Comparison of ENCODE assay signal across 8 mouse cellular contexts in the genomic region with DNA sequence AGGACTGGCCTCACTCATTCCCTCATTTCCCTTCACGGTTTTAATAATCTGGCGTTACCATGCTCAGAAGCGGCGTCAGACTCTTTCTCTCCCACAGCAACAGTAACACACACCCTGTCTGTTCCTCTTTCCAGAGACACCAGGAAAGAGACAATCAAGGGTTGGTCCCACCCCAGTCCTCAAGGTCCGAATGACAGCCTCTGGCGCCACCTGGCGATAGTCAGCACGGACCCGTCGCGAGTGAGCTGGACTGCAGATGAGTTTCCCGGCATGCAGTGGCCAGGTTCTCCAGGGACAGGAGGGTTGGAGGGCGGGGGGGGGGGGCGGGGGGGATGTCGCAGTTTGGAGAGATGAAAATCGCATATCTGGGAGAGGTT. TPM values are rescaled to one million over a fixed set of nuclear protein-coding genes. Genes with fewer than 3 reads are reported as not detected.
DNase-seq lines count a peak whose midpoint lies in the region; ATAC-seq lines count a peak whose summit lies in the region.

No protein-coding gene starts in this region.

- intact Hi-C loops in left cerebral cortex, postnatal 4 days (cut with DNase I) = loop anchor here (5.0 kb wide), 1 partner anchor 254 kb away; no protein-coding TSS in a partner anchor

- H3K27me3 ChIP-seq in intestine, embryonic 14.5 days (replicated peaks; ENCODE audit: control insufficient read depth, insufficient read depth, low read length) = peaks cover 41% of the 10 kb centered on the region
- H3K27me3 ChIP-seq in midbrain, embryonic 12.5 days = peaks cover 48% of the 10 kb centered on the region

- DNase-seq in ZHBTc4 (ENCODE audit: low read depth, low spot score) = peak; percentile 92
- DNase-seq in embryo, embryonic 10 days (ENCODE audit: low spot score) = peak; percentile 95
- DNase-seq in gastrocnemius, postnatal 10 days = peak; percentile 93
- peak; percentile 94 for DNase-seq in intestine, embryonic 14.5 days (ENCODE audit: low spot score)
- peak; percentile 94 for DNase-seq in left cerebral cortex, postnatal 4 days
- DNase-seq in skeletal muscle tissue, adult 2 months (ENCODE audit: low read depth, low spot score) = peak; percentile 76

- H3K9me3 ChIP-seq in intestine, embryonic 14.5 days (ENCODE audit: control insufficient read depth, low read length) = no peaks in the 10 kb centered on the region
- H3K9me3 ChIP-seq in midbrain, embryonic 12.5 days = no peaks in the 10 kb centered on the region

- no peak overlapping the region for H3K9ac ChIP-seq in intestine, embryonic 14.5 days (ENCODE audit: low read length)
- peak overlapping the region; percentile 59 for H3K9ac ChIP-seq in midbrain, embryonic 12.5 days (replicated peaks)

- H3K4me2 ChIP-seq in intestine, embryonic 14.5 days (ENCODE audit: low read length) = peak overlapping the region; percentile 60
- H3K4me2 ChIP-seq in midbrain, embryonic 12.5 days (replicated peaks) = peak overlapping the region; percentile 95

- WGBS in intestine, embryonic 14.5 days = 1% methylated on average over 16 of the region's 16 CpGs
- WGBS in midbrain, embryonic 12.5 days = 1% methylated on average over 14 of the region's 16 CpGs

- H3K27ac ChIP-seq in intestine, embryonic 14.5 days (ENCODE audit: low read depth) = no peak overlapping the region
- 0 out of 2 replicates have a peak overlapping the region, but pooled peaks have one; percentile 52 for H3K27ac ChIP-seq in midbrain, embryonic 12.5 days (replicated peaks)

- ATAC-seq in intestine, embryonic 14.5 days (replicated peaks; ENCODE audit: low FRiP score, low TSS enrichment, low read depth) = peak; percentile 56
- peak; percentile 77 for ATAC-seq in midbrain, embryonic 12.5 days (ENCODE audit: low FRiP score, low read depth)
- no peak for ATAC-seq in activated CD4-positive, CD25-positive, alpha-beta regulatory T cell, adult 4 months

- peak overlapping the region; percentile 29; the same call in 1 of the 2 replicates for H3K4me3 ChIP-seq in intestine, embryonic 14.5 days (ENCODE audit: low read depth, low read length)
- peak overlapping the region; percentile 49 for H3K4me3 ChIP-seq in midbrain, embryonic 12.5 days

- H3K4me1 ChIP-seq in intestine, embryonic 14.5 days (replicated peaks; ENCODE audit: control insufficient read depth, insufficient read depth, low read length) = peaks cover 21% of the 10 kb centered on the region
- peaks cover 36% of the 10 kb centered on the region for H3K4me1 ChIP-seq in midbrain, embryonic 12.5 days

- no peaks in the 10 kb centered on the region for H3K36me3 ChIP-seq in intestine, embryonic 14.5 days (ENCODE audit: control insufficient read depth, insufficient read depth, low read length)
- H3K36me3 ChIP-seq in midbrain, embryonic 12.5 days = no peaks in the 10 kb centered on the region

RNA-seq across cellular contexts. Expression of a gene that starts 0.7 kb away (rescaled TPM):
- 10 to 100 TPM; 62.4 to 68.2 TPM for total RNA-seq in gastrocnemius, postnatal 10 days (2021)
- 11.7 and 13.6 TPM in 2 replicates for polyA plus RNA-seq in intestine, embryonic 14.5 days (2014; fragmentation: Nextera tagmentation; extraction: Ambion mirVana)
- total RNA-seq in left cerebral cortex, postnatal 4 days (2021) = 10 to 100 TPM; 60.3 to 67.8 TPM
- 5.0 and 5.3 TPM in 2 replicates for polyA plus RNA-seq in midbrain, embryonic 12.5 days (2016; fragmentation: Nextera tagmentation; extraction: Ambion mirVana)
- not detected for polyA plus RNA-seq in activated CD4-positive, CD25-positive, alpha-beta regulatory T cell, adult 4 months (2017; shearing (Covaris generic))

RNA-seq across cellular contexts. Expression of a gene that starts 7.8 kb away (rescaled TPM):
- total RNA-seq in gastrocnemius, postnatal 10 days (2021) = 10 to 100 TPM; 37.2 to 43.6 TPM
- 8.9 and 10.6 TPM in 2 replicates for polyA plus RNA-seq in intestine, embryonic 14.5 days (2014; fragmentation: Nextera tagmentation; extraction: Ambion mirVana)
- 10 to 100 TPM; 17.3 to 21.8 TPM for total RNA-seq in left cerebral cortex, postnatal 4 days (2021)
- polyA plus RNA-seq in midbrain, embryonic 12.5 days (2016; fragmentation: Nextera tagmentation; extraction: Ambion mirVana) = 7.9 and 8.0 TPM in 2 replicates
- 1 to 10 TPM in 1 of 2 experiments, not detected in 1; 1.7 TPM for polyA plus RNA-seq in activated CD4-positive, CD25-positive, alpha-beta regulatory T cell, adult 4 months (2017; shearing (Covaris generic))

RNA-seq across cellular contexts. Expression of a gene that starts 20.8 kb away (rescaled TPM):
- 10 to 100 TPM; 58.1 to 93.2 TPM for total RNA-seq in gastrocnemius, postnatal 10 days (2021)
- 118 and 122 TPM in 2 replicates for polyA plus RNA-seq in intestine, embryonic 14.5 days (2014; fragmentation: Nextera tagmentation; extraction: Ambion mirVana)
- total RNA-seq in left cerebral cortex, postnatal 4 days (2021) = 100 to 1,000 TPM; 214 to 236 TPM
- 178 and 180 TPM in 2 replicates for polyA plus RNA-seq in midbrain, embryonic 12.5 days (2016; fragmentation: Nextera tagmentation; extraction: Ambion mirVana)
- 10 to 100 TPM; 65.0 to 75.8 TPM for polyA plus RNA-seq in activated CD4-positive, CD25-positive, alpha-beta regulatory T cell, adult 4 months (2017; shearing (Covaris generic))

RNA-seq across cellular contexts. Expression of a gene that starts 27.6 kb away (rescaled TPM):
- total RNA-seq in gastrocnemius, postnatal 10 days (2021) = 10 to 100 TPM; 13.1 to 17.3 TPM
- polyA plus RNA-seq in intestine, embryonic 14.5 days (2014; fragmentation: Nextera tagmentation; extraction: Ambion mirVana) = 73.3 and 77.7 TPM in 2 replicates
- 1 to 10 TPM; 7.1 to 8.0 TPM for total RNA-seq in left cerebral cortex, postnatal 4 days (2021)
- 34.9 and 43.3 TPM in 2 replicates for polyA plus RNA-seq in midbrain, embryonic 12.5 days (2016; fragmentation: Nextera tagmentation; extraction: Ambion mirVana)
- 1 to 10 TPM; 1.3 to 1.5 TPM for polyA plus RNA-seq in activated CD4-positive, CD25-positive, alpha-beta regulatory T cell, adult 4 months (2017; shearing (Covaris generic))

RNA-seq across cellular contexts. Expression of a gene that starts 46.8 kb away (rescaled TPM):
- 1 to 10 TPM; 4.2 to 7.4 TPM for total RNA-seq in gastrocnemius, postnatal 10 days (2021)
- 7.9 and 9.5 TPM in 2 replicates for polyA plus RNA-seq in intestine, embryonic 14.5 days (2014; fragmentation: Nextera tagmentation; extraction: Ambion mirVana)
- 10 to 100 TPM; 28.8 to 31.5 TPM for total RNA-seq in left cerebral cortex, postnatal 4 days (2021)
- polyA plus RNA-seq in midbrain, embryonic 12.5 days (2016; fragmentation: Nextera tagmentation; extraction: Ambion mirVana) = 22.7 and 22.9 TPM in 2 replicates
- polyA plus RNA-seq in activated CD4-positive, CD25-positive, alpha-beta regulatory T cell, adult 4 months (2017; shearing (Covaris generic)) = 10 to 100 TPM in 1 of 2 experiments, 1 to 10 TPM in 1; 7.8 to 10.1 TPM
